Mouse (Mus musculus): ENCODE results near the gene Camk1g.

The Camk1g gene

DNA sequence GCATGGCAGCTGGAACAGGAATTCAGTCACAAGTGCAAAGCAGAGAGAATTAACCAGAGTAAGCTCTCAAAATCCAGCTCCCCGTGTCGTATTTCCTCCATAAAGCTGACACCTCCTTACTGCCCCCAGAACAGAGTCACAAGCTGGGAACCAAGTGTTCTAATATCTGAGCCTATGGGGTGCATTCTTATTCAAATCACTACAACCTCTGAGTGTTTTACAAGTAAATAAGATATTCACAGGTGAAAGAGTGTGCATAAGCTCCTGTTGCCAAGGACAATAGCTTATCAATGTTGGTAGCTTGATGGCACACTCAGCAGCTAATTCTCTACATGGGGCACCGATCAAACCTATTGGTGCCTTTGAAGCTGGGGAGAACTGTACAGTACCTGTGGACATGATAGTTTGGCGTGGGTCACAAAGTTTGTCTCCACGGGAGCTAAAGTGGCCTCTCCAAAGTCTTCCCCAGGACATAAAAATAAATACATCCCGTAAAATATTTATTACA lies 3.9 kb upstream of the Camk1g start:
- 89% methylated on average over 6 of the region's 6 CpGs for WGBS

DNA sequence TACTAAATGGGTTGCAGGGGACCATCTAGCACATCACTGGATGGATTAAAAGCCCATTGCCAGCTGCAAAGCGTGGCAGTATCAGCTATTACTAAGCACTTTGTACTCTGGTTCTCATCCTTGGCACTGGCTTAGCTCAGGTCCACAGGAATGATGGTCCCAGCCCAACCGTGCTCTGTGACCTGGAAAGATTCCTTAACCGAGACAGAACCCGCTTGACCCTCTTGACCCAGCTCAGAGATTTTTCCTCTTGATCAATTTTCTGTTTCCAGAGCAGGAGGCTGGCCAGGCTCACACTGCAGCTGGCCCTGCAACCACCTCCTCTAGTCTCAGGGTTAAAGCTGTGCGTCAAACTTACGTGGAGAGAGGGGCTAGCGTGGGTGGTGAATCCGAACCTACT lies 1.0 kb downstream of the Camk1g start:
- 46% methylated on average over 8 of the region's 8 CpGs for WGBS

DNA sequence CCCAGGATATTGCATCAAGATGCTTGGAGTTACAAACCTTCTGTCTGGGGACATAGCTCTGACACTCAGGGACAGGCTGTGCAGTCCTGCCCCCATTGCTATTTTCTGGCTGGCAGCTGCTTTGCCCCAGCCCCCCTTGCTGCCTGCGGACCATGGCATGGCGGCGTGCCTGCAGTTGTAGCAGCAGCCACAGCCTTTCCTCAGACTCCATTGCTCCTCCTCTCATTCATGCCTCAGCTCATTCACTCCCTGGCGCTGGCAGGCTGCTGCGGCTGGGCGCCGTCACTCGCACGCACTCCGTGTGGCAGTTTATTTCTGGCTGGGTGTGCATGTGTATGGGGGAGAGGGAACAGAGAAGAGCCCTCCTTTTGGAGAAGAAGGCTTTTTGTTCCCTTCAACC lies 2.0 kb downstream of the Camk1g start:
- 10% methylated on average over 10 of the region's 10 CpGs for WGBS

DNA sequence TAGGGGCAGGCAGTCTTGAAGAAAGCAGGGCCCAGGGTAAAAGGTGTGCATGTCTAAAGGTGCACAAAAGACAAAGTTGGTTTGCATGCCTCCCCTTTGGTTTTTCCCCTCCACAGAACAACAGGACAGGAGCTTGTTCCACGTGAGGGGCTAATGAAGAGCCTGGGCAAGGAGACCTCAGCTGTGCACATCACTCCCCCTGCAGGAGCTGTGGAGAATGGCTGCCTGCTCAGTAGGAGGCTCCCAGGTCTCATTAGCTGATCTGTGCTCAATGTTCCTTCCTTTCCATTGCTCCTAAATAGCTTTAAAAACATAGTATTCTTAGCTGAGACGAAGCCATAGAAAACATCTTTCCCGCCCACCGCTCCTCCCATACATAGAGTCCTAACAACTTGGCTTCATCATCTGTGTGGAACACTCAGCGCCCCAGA lies 6.3 kb downstream of the Camk1g start:
- 48% methylated on average over 5 of the region's 5 CpGs for WGBS

DNA sequence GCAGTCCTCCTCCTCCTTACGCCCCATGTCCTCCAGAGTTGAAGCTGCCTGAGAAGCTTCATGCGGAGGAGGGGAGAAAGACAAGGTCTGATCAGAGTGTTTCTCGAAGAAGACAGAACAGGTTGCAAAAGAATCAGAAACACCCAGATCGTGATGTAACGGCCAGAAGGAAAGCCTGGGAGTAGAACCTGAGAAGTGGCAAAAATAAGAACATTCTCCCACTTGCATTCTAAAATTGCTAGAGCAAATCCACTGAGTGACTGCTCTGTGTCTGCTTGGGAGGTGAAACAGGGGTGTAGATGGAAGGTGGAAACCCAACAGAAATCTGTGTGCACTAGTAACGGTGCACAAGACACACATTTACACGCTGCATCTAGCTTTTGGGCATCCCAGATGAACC lies 8.0 kb downstream of the Camk1g start:
- 70% methylated on average over 7 of the region's 7 CpGs for WGBS

DNA sequence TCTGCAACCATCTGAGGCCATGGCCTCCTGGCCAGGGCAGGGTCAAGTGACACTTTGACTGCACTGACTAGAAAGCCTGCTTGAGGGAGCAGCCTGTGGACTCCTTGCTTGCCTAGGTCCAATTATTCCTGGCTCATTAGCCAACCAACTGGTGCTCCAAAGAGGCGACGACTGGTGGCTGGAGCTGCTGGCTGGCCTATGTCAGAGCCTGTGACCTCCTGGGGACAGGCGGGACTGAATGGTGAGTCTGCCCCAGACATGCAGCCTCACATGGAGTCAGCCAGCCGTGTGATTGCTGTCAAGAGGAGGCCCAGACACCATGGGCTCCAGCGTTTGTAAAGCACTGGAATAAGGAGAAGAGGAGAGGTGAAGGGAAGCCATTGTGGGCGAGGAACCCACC lies 8.9 kb downstream of the Camk1g start:
- 73% methylated on average over 6 of the region's 6 CpGs for WGBS

DNA sequence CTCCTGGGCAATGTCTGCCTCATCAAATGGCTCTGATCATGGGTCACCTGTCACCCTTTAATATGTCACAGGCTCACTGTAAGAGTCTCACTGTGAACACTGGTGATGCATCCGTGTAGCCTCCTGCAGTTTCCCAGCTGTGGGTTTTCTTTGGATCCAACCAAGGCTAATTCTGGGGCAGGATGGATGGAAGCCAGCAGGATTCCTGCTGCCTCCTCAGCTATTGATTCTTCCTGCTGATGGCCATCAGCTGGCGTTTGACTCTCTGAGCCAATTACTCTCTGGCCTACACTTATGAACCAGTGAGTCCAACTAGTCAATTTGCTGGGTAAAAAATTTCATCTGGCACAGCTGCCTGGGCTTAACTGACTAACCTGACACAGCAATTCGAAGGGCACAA lies 10.9 kb downstream of the Camk1g start:
- WGBS, result 59% methylated on average over 3 of the region's 3 CpGs

DNA sequence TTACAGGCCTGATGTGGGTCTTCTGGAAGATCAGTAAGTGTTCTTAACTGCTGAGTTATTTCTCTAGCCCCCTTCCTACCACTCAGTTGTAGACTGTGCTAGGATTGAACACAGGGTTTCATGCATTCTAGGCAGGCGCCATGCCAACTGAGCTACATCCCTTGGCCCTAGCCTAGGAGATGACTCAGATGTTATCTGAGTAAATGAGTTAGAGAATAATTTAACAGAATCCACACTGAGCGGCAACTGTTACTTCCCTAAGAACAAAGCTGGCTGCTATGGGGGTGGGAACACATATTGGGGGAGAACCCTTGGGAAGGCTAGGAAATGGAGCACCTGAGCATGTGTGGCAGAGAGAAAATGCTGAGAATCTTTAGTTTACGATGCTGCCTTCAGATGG lies 18.5 kb downstream of the Camk1g start:
- 64% methylated on average over 3 of the region's 3 CpGs for WGBS

DNA sequence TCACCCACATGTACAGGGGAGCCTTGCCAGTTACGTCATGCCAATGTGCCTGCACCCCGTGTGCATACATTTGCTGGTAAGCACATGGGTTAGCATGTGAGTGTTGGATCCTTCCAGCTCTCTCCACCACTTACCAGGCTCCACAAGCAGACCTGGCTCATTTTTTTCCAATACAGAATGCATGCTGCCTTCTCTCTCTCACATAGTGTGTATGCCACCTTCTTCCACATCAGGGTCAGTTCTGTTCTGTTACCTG lies 19.6 kb downstream of the Camk1g start:
- 55% methylated on average over 2 of the region's 2 CpGs for WGBS

DNA sequence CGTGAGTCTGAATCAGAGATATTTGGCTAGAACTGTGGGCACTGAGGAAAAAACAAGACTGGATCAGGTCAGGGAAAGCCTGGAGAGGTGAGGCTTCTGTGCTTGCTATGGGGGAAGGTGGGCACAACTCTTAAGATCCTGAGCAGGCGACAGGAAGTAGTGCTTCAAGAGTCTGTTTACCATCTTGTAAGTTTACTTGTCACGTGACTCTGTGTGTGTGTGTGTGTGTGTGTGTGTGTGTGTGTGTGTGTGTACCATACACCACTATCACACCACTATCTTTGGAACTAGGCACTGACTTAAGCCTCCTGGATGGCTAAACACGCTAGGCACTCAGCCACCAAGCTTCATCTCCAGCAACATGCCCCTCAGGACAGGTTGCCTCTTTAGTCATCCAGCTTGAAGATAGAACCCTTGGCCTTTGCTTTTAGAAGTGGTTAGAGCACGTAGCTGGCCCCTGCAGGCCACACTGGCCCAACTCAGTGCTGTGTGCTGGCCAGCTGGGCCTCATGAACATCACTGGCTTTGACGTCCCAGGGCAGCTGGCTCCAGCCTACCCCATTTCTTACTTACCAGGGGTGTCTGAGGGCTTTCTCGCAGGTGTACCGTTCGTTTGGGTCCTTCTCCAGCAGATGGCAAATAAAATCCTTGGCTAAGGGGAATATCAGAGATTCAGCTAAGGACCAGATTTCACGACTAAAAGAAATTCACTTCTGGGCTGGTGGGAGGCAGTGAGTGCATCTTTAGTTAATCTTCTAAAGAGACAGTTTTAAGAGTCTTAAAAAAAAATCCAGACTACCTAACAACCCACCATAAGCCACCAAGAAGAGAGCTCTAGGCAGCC lies 20.2 kb downstream of the Camk1g start:
- 60% methylated on average over 10 of the region's 10 CpGs for whole genome bisulfite sequencing

DNA sequence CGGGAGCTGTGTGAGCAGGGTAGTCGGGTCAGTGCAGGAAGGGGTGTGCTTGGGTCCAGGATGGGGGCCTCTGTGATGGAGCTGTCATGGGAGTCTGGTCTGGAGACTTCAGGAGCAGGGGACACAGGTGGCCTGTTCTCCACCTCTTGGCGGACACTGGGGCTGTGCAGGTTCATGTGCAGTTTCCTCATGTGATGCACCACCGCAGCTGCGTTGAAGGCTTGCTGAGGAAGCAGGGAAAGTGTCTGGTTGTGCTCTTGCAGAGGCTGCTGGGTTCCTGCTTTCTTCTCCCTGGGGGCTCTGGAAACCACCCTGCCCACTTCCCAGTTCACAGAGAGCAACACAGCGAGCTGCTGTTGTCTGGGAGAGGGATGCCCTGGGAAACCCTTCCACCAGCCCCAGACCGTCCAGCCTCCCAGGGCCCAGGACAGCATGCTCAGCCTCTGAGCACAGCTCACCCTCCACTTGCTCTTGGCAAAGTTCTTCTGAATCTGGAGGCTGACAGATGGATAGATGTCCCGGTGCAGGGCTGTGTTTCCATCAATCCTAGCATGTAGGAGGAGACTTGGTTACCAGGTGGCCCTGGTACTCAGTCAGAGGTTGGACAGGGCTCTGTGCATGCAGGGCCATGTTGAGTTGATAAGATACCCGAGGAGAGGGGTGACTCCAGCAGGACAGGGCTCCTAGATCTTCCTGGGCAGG lies 21.7 kb downstream of the Camk1g start:
- WGBS, result 78% methylated on average over 9 of the region's 9 CpGs

DNA sequence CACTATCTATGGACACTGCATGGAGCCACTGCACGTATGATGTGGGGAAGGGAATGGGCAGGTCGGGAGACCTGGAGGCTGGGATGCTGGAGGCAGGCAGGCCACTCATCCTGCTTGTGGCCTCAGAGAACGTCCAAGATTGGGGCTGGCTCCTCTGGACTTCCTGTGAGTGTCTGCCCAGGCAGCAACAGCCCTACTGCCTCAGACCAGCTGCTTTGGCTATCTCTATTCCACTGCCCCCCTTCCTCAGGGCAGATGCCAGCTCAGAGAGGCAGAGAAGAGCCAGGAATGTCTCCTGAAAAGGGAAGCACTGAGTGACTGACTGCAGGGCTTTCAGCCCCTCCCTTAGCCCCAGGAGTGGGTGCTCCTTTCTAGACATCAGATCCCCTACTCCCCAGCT lies 23.2 kb downstream of the Camk1g start:
- WGBS, result 60% methylated on average over 3 of the region's 3 CpGs

DNA sequence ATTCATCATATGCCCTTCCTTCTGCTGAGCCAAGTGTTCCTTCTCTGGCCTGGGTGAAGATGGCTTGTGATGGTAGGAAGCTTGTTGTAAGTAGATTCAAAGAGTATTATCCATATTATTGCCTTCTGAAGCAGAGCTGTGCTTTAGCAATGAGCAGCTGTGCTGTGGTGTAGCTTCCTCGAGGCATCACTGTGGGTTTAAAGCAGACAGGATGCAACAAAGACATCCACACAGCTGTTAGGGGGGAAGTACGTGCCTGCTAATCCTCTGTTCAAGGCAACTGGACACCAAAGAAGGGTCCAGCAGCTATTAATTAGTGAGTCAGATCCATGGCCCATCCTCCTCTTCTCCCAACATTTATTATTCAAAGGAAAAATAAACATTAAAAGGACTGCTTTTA lies 25.1 kb downstream of the Camk1g start:
- 35% methylated on average over 2 of the region's 2 CpGs for WGBS

DNA sequence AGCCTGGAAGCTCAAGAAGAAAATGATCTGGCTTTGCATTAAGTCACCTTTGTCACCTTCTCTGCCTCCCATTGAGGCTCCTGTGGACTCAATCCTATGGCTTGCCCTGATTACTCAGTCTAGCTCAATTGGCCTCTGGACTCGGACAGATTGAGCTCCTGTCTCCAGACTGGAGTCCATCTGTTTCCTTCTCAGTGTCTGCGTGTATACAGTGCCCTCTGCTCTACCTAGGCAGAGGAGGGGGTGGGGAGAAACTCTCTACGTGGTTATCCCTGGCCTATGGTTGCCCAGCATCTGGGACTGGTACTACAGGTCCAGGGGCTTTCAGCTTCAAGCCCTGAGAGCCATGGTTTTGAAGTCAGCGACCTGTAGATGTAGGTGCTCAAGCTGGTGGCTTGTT lies 26.2 kb downstream of the Camk1g start:
- WGBS, result 76% methylated on average over 4 of the region's 4 CpGs

DNA sequence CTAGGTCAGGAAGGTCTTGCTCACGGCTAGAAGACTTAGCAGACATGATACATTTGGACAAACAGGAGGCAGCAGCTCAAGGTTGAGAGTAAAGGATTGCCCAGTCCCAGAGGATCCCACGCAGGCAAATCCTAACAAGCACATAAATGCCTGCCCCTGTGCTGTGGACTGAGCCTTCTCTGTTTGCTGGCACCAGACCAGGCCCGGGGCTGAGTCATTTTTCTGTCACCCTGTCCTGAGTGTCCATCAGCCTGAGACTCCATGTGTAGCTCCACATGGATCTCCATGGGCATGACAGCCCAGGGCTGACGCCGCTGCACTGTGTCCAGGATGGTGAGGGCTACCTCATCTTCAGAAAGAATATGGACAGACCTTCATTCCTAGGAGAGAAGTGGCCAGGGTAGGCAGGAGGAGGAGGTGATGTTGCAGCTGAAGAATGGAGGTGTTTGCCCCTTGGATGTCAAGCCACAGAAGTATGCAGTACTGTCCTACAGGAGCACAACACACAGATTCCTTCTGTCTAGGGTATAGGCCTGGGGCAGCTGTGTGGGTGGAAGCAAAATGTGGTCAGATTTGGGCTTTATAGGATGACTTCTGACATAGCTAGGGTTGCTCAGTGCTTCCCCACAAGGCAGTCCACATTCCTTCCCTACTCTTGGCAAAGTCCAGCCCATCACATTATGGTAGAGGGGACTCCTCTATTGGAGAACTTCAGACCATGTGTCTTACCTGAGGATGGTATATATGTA lies 27.7 kb downstream of the Camk1g start:
- WGBS, result 89% methylated on average over 5 of the region's 5 CpGs

DNA sequence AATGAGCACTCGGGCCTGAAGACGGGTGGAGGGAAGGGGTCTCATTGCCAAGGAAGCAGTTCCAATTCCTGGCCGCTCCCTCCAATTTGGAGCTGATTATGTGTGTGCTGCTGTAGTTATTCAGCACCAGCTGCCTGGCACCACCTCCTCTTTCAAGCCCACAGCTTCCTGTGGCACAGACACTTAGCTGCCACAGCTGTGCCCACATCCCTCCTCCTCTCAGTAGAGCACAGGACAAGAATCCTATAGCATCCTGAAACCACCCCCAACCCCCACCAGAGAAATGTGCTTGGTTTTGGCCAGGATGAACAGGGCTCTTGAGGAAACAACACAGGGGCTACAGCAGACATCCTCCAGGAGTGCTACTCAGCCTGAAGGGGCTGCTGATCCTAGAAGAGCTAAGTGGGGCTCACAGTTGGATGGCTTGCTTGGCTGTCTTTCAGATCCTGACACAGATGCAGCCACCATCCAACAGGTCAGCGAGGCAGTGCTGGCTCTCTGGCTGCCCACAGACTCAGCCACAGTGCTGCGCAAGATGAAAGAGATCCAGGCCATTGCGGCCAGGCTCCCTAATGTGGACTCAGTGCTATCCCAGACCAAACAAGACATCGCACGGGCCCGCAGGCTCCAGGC lies 31.6 kb downstream of the Camk1g start:
- 48% methylated on average over 9 of the region's 9 CpGs for whole genome bisulfite sequencing

DNA sequence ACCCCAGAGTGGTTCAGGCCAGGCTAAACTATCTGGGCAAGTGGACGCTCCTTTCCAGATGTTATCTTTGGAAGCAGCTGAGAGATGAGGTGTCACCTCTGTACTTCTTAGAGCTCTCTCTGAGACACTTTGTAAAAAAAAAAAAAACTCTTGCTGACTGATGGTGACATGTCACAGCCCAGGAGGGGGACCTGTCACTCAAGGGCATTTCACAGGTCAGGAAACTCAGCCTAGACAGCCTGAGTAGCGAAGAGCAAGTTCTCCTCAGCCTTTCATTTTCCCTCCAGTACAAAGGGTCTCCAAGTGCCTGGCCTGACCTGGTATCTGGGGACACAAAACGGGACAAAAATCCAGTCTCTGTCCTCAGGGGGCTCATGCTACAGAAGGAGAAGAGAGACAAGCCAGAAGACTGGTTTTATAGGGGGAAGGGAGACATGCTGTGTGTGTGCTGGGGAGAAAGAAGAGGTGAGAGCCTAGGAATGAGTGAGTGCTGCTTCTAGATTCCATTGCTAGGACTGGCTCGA lies 32.2 kb downstream of the Camk1g start:
- WGBS, result 61% methylated on average over 4 of the region's 4 CpGs

DNA sequence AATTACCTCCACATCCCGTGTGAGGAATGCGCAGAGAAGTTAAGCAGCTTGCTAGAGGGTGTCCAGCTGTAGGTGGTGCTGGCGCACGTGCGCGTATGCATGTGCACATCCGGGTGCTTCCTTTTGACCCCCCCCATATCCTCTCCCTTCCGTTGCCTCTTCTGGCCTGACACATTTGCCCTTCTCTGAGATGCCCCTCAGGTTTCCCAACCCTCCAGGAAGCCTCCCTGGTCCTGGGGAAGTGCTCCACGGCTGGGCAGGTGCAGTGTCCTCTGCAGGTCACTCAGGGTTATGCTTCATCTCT lies 33.1 kb downstream of the Camk1g start:
- 74% methylated on average over 9 of the region's 9 CpGs for WGBS

DNA sequence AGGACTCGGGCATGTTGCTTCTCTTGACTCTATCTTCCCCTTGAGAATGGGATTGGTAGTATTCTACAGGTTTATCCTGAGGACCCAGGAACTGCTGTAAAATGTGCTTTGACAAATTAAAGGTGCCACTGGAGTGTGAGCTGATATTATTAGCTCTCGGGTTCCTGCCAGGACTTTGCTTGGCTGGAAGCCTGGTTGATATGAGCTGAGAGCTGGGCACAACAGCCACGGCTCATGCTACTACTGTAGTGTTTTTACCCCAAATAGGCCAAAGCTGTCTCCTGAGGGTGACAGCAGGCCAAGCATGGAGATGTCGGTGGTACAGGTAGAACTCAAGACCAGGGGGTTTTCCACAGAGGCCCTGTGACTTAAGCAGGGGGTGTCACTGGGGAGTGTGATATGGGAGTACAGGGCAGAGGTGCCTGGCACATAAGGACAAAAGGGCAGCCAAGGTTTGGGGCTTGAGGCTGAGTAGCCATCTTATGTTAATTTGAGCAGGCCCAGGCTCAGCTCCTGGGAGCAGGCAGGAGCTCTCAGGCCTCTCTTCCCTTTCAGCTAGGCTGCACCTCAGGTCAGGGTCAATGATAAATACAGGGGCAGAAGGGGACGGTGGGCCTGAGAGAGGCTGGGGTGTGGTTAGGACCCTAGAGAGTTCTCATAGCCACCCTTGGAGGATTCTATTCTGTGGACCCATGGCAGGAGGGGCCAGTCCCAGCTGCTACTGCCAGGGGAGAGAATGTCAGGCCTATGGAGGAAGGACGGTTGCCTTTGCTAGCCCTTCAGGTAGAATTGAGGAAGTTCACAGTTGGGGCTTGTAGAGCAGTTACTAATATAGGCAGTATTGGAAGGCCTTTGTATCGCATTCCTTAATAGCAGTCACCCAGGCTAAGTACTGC lies 33.7 kb downstream of the Camk1g start:
- 71% methylated on average over 7 of the region's 7 CpGs for WGBS

DNA sequence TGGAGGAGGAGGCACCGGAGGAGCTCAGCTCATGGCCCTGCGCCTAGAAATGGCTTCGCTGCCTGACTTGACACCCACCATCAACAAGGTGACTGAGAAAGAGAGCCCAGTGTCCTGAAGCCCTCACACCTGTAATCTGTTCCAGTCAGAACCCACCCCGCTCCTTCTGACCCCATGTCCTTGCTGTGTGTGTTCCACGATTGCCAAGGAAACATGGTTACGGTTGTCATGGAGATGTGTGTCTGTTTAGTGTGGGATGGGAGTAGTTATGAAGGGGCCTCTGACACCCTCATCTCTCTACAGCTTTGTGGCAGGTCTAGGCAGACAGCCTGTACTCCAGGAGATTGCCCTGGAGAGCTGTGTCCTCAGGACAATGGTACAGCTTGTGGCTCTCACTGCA lies 35.6 kb downstream of the Camk1g start:
- 60% methylated on average over 6 of the region's 6 CpGs for WGBS

DNA sequence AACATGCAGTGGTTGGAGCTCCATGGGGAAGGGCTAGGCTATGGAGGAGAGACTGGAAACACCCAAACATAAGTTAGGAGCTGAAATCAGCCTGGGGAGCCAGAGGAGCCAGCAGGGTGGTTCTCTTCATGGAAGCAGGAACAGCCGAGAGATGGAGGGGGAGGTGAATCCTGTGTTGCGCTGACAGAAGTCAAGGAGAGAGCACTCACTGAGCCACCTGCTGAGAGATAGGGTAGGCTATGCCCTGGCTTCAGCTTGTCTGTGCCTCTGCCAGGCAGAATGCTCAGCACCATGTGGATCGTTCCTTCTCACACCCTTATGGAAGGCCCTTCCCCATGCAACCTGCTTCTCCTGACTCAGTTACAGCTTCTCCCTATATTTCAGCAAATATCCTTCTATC lies 36.3 kb downstream of the Camk1g start:
- 65% methylated on average over 3 of the region's 3 CpGs for WGBS

Measured in cerebral cortex, adult 2 months (tissue).